Mouse (Mus musculus): ENCODE measurements around the gene Bod1l. TPM values are rescaled to one million over a fixed set of nuclear protein-coding genes. Genes with fewer than 3 reads are reported as not detected.

The Bod1l gene
- 20.0 and 20.9 TPM in 2 replicates for polyA plus RNA-seq (2015; fragmentation: Nextera tagmentation; extraction: Ambion mirVana)

- Histone ChIP-seq H3K27ac (ENCODE audit: low read length) (peak within 1 kb of the TSS; percentile 57), H3K4me3 (ENCODE audit: low read length) (peak within 1 kb of the TSS; percentile 98), H3K4me1 (replicated peaks; ENCODE audit: control insufficient read depth, insufficient read depth, low read length) (peaks cover 15% of the 10 kb centered on the region), H3K9ac (ENCODE audit: low read length) (peak within 1 kb of the TSS; percentile 89), H3K36me3 (ENCODE audit: control insufficient read depth, insufficient read depth, low read length) (no peaks in the 10 kb centered on the region; the same call in 1 of the 2 replicates), H3K9me3 (ENCODE audit: control insufficient read depth, low read length) (no peaks in the 10 kb centered on the region), H3K4me2 (ENCODE audit: low read depth, low read length) (peak within 1 kb of the TSS; percentile 85), H3K27me3 (ENCODE audit: control insufficient read depth, insufficient read depth, low read depth, low read length) (no peaks in the 10 kb centered on the region)
- under 1% methylated on average over 38 of the region's 38 CpGs for WGBS
- ATAC-seq (ENCODE audit: low read depth) = peak; percentile 95
Observed at GRCm38 (mm10) chr5:41844147-41844529, at the start of gene Bod1l. Bod1l (minus strand) TSS chr5:41844315.

- WGBS = 54% methylated on average over 6 of the region's 6 CpGs
Observed at GRCm38 (mm10) chr5:41893351-41893750, 49.2 kb upstream of the Bod1l start.

GRCm38 (mm10) chr5:41890871-41891270, 46.8 kb upstream of the Bod1l start:
- H3K36me3 ChIP-seq (ENCODE audit: control insufficient read depth, insufficient read depth, low read length) = no peaks in the 10 kb centered on the region
- WGBS = 48% methylated on average over 5 of the region's 5 CpGs
- no peaks in the 10 kb centered on the region for H3K9me3 ChIP-seq (ENCODE audit: control insufficient read depth, low read length)

More at GRCm38 (mm10) chr5:41893351-41893750, 49.2 kb upstream of the Bod1l start:
- H3K4me2 ChIP-seq (ENCODE audit: low read depth, low read length) = no peak overlapping the region
- no peaks in the 10 kb centered on the region for H3K4me1 ChIP-seq (replicated peaks; ENCODE audit: control insufficient read depth, insufficient read depth, low read length)
- no peak overlapping the region for H3K27ac ChIP-seq (ENCODE audit: low read length)
- ATAC-seq (ENCODE audit: low read depth) = no peak
- H3K9ac ChIP-seq (ENCODE audit: low read length) = no peak overlapping the region
- no peaks in the 10 kb centered on the region for H3K9me3 ChIP-seq (ENCODE audit: control insufficient read depth, low read length)
- H3K4me3 ChIP-seq (ENCODE audit: low read length) = no peak overlapping the region
- no peaks in the 10 kb centered on the region for H3K27me3 ChIP-seq (ENCODE audit: control insufficient read depth, insufficient read depth, low read depth, low read length)
- no peaks in the 10 kb centered on the region for H3K36me3 ChIP-seq (ENCODE audit: control insufficient read depth, insufficient read depth, low read length)

GRCm38 (mm10) chr5:41889245-41889849, 45.2 kb upstream of the Bod1l start:
- Histone ChIP-seq H3K27me3 (ENCODE audit: control insufficient read depth, insufficient read depth, low read depth, low read length) (no peaks in the 10 kb centered on the region), H3K36me3 (ENCODE audit: control insufficient read depth, insufficient read depth, low read length) (no peaks in the 10 kb centered on the region), H3K4me3 (ENCODE audit: low read length) (no peak overlapping the region), H3K4me2 (ENCODE audit: low read depth, low read length) (no peak overlapping the region), H3K9ac (ENCODE audit: low read length) (no peak overlapping the region), H3K27ac (ENCODE audit: low read length) (no peak overlapping the region), H3K4me1 (replicated peaks; ENCODE audit: control insufficient read depth, insufficient read depth, low read length) (no peaks in the 10 kb centered on the region), H3K9me3 (ENCODE audit: control insufficient read depth, low read length) (no peaks in the 10 kb centered on the region)
- no peak for ATAC-seq (ENCODE audit: low read depth)
- 78% methylated on average over 8 of the region's 8 CpGs for WGBS

More at GRCm38 (mm10) chr5:41890871-41891270, 46.8 kb upstream of the Bod1l start:
- Histone ChIP-seq H3K4me2 (ENCODE audit: low read depth, low read length) (no peak overlapping the region), H3K9ac (ENCODE audit: low read length) (no peak overlapping the region), H3K4me1 (replicated peaks; ENCODE audit: control insufficient read depth, insufficient read depth, low read length) (no peaks in the 10 kb centered on the region), H3K4me3 (ENCODE audit: low read length) (no peak overlapping the region), H3K27me3 (ENCODE audit: control insufficient read depth, insufficient read depth, low read depth, low read length) (no peaks in the 10 kb centered on the region), H3K27ac (ENCODE audit: low read length) (no peak overlapping the region)
- ATAC-seq (ENCODE audit: low read depth) = no peak

GRCm38 (mm10) chr5:41888834-41889233, 44.7 kb upstream of the Bod1l start:
- 59% methylated on average over 3 of the region's 3 CpGs for WGBS
- Histone ChIP-seq H3K9ac (ENCODE audit: low read length) (no peak overlapping the region), H3K27me3 (ENCODE audit: control insufficient read depth, insufficient read depth, low read depth, low read length) (no peaks in the 10 kb centered on the region), H3K4me1 (replicated peaks; ENCODE audit: control insufficient read depth, insufficient read depth, low read length) (no peaks in the 10 kb centered on the region), H3K4me2 (ENCODE audit: low read depth, low read length) (no peak overlapping the region), H3K4me3 (ENCODE audit: low read length) (no peak overlapping the region), H3K36me3 (ENCODE audit: control insufficient read depth, insufficient read depth, low read length) (no peaks in the 10 kb centered on the region), H3K27ac (ENCODE audit: low read length) (no peak overlapping the region), H3K9me3 (ENCODE audit: control insufficient read depth, low read length) (no peaks in the 10 kb centered on the region)
- no peak for ATAC-seq (ENCODE audit: low read depth)

GRCm38 (mm10) chr5:41887738-41888137, 43.6 kb upstream of the Bod1l start:
- no peaks in the 10 kb centered on the region for H3K27me3 ChIP-seq (ENCODE audit: control insufficient read depth, insufficient read depth, low read depth, low read length)
- ATAC-seq (ENCODE audit: low read depth) = no peak
- no peaks in the 10 kb centered on the region for H3K9me3 ChIP-seq (ENCODE audit: control insufficient read depth, low read length)
- H3K4me1 ChIP-seq (replicated peaks; ENCODE audit: control insufficient read depth, insufficient read depth, low read length) = no peaks in the 10 kb centered on the region
- no peaks in the 10 kb centered on the region for H3K36me3 ChIP-seq (ENCODE audit: control insufficient read depth, insufficient read depth, low read length)
- H3K4me3 ChIP-seq (ENCODE audit: low read length) = no peak overlapping the region
- H3K9ac ChIP-seq (ENCODE audit: low read length) = no peak overlapping the region
- 8% methylated on average over 4 of the region's 4 CpGs for WGBS
- no peak overlapping the region for H3K27ac ChIP-seq (ENCODE audit: low read length)
- H3K4me2 ChIP-seq (ENCODE audit: low read depth, low read length) = no peak overlapping the region

GRCm38 (mm10) chr5:41884563-41884962, 40.4 kb upstream of the Bod1l start:
- H3K9ac ChIP-seq (ENCODE audit: low read length) = no peak overlapping the region
- peak; percentile 47; the same call in 1 of the 2 replicates for ATAC-seq (ENCODE audit: low read depth)
- no peaks in the 10 kb centered on the region for H3K9me3 ChIP-seq (ENCODE audit: control insufficient read depth, low read length)
- no peak overlapping the region for H3K27ac ChIP-seq (ENCODE audit: low read length)
- no peak overlapping the region for H3K4me2 ChIP-seq (ENCODE audit: low read depth, low read length)
- no peak overlapping the region for H3K4me3 ChIP-seq (ENCODE audit: low read length)
- H3K4me1 ChIP-seq (replicated peaks; ENCODE audit: control insufficient read depth, insufficient read depth, low read length) = no peaks in the 10 kb centered on the region
- H3K27me3 ChIP-seq (ENCODE audit: control insufficient read depth, insufficient read depth, low read depth, low read length) = no peaks in the 10 kb centered on the region
- 20% methylated on average over 12 of the region's 12 CpGs for WGBS
- H3K36me3 ChIP-seq (ENCODE audit: control insufficient read depth, insufficient read depth, low read length) = no peaks in the 10 kb centered on the region

- Histone ChIP-seq H3K4me1 (replicated peaks; ENCODE audit: control insufficient read depth, insufficient read depth, low read length) (no peaks in the 10 kb centered on the region), H3K9me3 (ENCODE audit: control insufficient read depth, low read length) (no peaks in the 10 kb centered on the region; the same call in 1 of the 2 replicates), H3K4me2 (ENCODE audit: low read depth, low read length) (no peak overlapping the region), H3K27me3 (ENCODE audit: control insufficient read depth, insufficient read depth, low read depth, low read length) (no peaks in the 10 kb centered on the region), H3K27ac (ENCODE audit: low read length) (no peak overlapping the region), H3K36me3 (ENCODE audit: control insufficient read depth, insufficient read depth, low read length) (no peaks in the 10 kb centered on the region), H3K4me3 (ENCODE audit: low read length) (no peak overlapping the region), H3K9ac (ENCODE audit: low read length) (no peak overlapping the region)
- 51% methylated on average over 2 of the region's 2 CpGs for WGBS
- no peak for ATAC-seq (ENCODE audit: low read depth)
Observed at GRCm38 (mm10) chr5:41871164-41871563, 27.0 kb upstream of the Bod1l start.

- 83% methylated on average over 2 of the region's 2 CpGs for WGBS
- no peaks in the 10 kb centered on the region for H3K9me3 ChIP-seq (ENCODE audit: control insufficient read depth, low read length)
Observed at GRCm38 (mm10) chr5:41855781-41856180, 11.7 kb upstream of the Bod1l start.

More at GRCm38 (mm10) chr5:41855781-41856180, 11.7 kb upstream of the Bod1l start:
- H3K4me1 ChIP-seq (replicated peaks; ENCODE audit: control insufficient read depth, insufficient read depth, low read length) = no peaks in the 10 kb centered on the region
- H3K4me2 ChIP-seq (ENCODE audit: low read depth, low read length) = no peak overlapping the region
- H3K27me3 ChIP-seq (ENCODE audit: control insufficient read depth, insufficient read depth, low read depth, low read length) = no peaks in the 10 kb centered on the region
- H3K4me3 ChIP-seq (ENCODE audit: low read length) = no peak overlapping the region
- H3K27ac ChIP-seq (ENCODE audit: low read length) = no peak overlapping the region
- H3K36me3 ChIP-seq (ENCODE audit: control insufficient read depth, insufficient read depth, low read length) = no peaks in the 10 kb centered on the region
- ATAC-seq (ENCODE audit: low read depth) = no peak
- H3K9ac ChIP-seq (ENCODE audit: low read length) = no peak overlapping the region
